Mouse (Mus musculus) hindbrain, postnatal 0 days (tissue): Measurements from ENCODE around the gene Mpzl1. TPM values are rescaled to one million over a fixed set of nuclear protein-coding genes. Genes with fewer than 3 reads are reported as not detected.

Experiments used
- ATAC-seq: fragments of 200-750 bp; cut with Nextera tagmentation; 2 replicates; pipeline ENCODE4 v1.8.0; 2017; ENCODE audit warnings: mild to moderate bottlenecking, moderate TSS enrichment, moderate library complexity
- DNase-seq: peaks from one replicate; pipeline ENCODE4 v3.0.0-alpha.2; 2015; ENCODE audit warnings: low spot score
- H3K27ac ChIP-seq: fragments of 300-500 bp; sonication (generic); 2 replicates; pipeline ENCODE4 v1.5.1; 2014; ENCODE audit warnings: mild to moderate bottlenecking
- H3K27me3 ChIP-seq: fragments of 300-500 bp; sonication (generic); 2 replicates; pipeline ENCODE4 v1.6.1; 2014; ENCODE audit warnings: low read length, mixed read lengths; ENCODE audit not compliant: insufficient read depth
- H3K36me3 ChIP-seq: fragments of 300-500 bp; sonication (generic); 2 replicates; pipeline ENCODE4 v1.6.1; 2014; ENCODE audit warnings: low read length, mixed read lengths; ENCODE audit not compliant: insufficient read depth
- H3K4me1 ChIP-seq: fragments of 300-500 bp; sonication (generic); 2 replicates; pipeline ENCODE4 v1.6.1; 2014; ENCODE audit warnings: antibody characterized with exemption, low read length, mixed read lengths; ENCODE audit not compliant: insufficient read depth
- H3K4me2 ChIP-seq: fragments of 300-500 bp; sonication (generic); 2 replicates; pipeline ENCODE4 v1.6.1; 2014; ENCODE audit warnings: low read depth, mild to moderate bottlenecking, low read length, moderate library complexity, mixed read lengths
- H3K4me3 ChIP-seq: fragments of 300-500 bp; sonication (generic); 2 replicates; pipeline ENCODE4 v1.5.1; 2014; ENCODE audit warnings: low read length
- H3K9ac ChIP-seq: fragments of 300-500 bp; sonication (generic); replicated peaks from 2 replicates; pipeline ENCODE4 v1.6.1; 2014; ENCODE audit warnings: mild to moderate bottlenecking, low read length, moderate library complexity, mixed read lengths
- H3K9me3 ChIP-seq: fragments of 300-500 bp; sonication (generic); 2 replicates; pipeline ENCODE4 v1.6.1; 2016; ENCODE audit warnings: low read length, mixed read lengths
- CTCF ChIP-seq: IDR thresholded peaks from 2 replicates; pipeline ENCODE4 v1.5.1; 2016; ENCODE audit warnings: antibody characterized with exemption, control low read depth, low read depth
- WGBS: fragments of 180-500 bp; shearing (Covaris S2); extraction: QIAGEN DNeasy Blood & Tissue Kit; methylation state at CpG from one replicate; pipeline ENCODE4 v1.1.7; 2014; 5-methylcytosine and 5-hydroxymethylcytosine counted together
- polyA plus RNA-seq: library from polyadenylated mRNA; unstranded; fragments of >200 nt; fragmentation: Nextera tagmentation; extraction: Ambion mirVana; gene quantifications from 2 replicates; pipeline ENCODE4 v1.2.1, GENCODE M21; 2015
- total RNA-seq: library from RNA; depleted of rRNA; stranded (reverse); fragments of >200 nt; gene quantifications from 2 replicates; pipeline ENCODE4 v1.2.3, GENCODE M21; 2014; rRNA removed

The Mpzl1 gene
- total and polyA plus RNA-seq, 2 experiments from 2014 or later: 30.2 to 145 TPM

DNA sequence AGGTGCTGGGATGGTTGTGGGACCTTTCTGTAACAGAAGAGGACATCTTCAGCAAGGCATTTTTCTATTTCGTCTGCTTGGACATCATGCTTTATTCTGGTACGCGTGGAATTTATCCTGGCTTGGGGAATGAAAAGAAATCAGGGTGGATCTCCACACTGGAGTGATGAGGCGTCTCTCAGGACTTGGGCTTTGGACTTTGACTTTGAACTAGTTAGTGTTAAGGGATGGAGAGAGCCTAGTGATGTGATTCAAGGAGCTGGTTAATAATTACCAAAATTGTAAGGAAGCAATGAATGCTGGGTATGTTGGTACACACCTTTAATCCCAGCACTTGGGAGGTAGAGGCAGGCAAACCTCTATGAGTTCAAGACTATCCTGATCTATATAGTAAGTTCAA is 69.1 kb downstream of the Mpzl1 start:
- H3K9ac ChIP-seq: no peak overlapping the region
- no peaks in the 10 kb centered on the region for H3K36me3 ChIP-seq
- no peak for TF ChIP-seq CTCF
- H3K27ac ChIP-seq: no peak overlapping the region
- no peak for DNase-seq
- no peak overlapping the region for H3K4me2 ChIP-seq
- H3K4me3 ChIP-seq: no peak overlapping the region
- H3K4me1 ChIP-seq: no peaks in the 10 kb centered on the region
- H3K27me3 ChIP-seq: no peaks in the 10 kb centered on the region
- 93% methylated on average over 4 of the region's 4 CpGs for WGBS
- ATAC-seq: no peak
- H3K9me3 ChIP-seq: no peaks in the 10 kb centered on the region

DNA sequence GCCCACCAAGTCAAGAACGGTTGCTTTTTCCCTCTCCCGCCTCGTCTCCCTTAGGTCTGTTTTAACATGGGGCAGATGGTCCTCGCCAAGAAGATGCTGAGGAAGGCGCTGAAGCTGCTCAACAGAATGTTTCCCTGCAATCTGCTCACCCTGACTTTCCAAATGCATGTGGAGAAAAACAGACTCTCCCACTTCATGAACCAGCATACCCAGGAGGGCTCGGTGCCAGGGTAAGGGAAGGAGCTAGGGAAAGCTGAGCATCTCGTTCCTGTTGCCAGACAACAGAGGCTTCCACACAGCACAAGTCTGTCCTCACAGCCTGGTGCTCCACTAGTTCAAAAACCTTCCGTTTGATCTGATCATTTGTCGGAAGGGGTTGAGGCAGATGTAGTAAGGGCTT is 75.3 kb downstream of the Mpzl1 start:
- Histone ChIP-seq H3K4me1 (no peaks in the 10 kb centered on the region), H3K27ac (no peak overlapping the region), H3K9me3 (no peaks in the 10 kb centered on the region), H3K27me3 (no peaks in the 10 kb centered on the region), H3K36me3 (no peaks in the 10 kb centered on the region), H3K4me3 (no peak overlapping the region), H3K9ac (no peak overlapping the region), H3K4me2 (no peak overlapping the region)
- DNase-seq (no peak), ATAC-seq (no peak)
- WGBS: 76% methylated on average over 9 of the region's 9 CpGs
- no peak for TF ChIP-seq CTCF

DNA sequence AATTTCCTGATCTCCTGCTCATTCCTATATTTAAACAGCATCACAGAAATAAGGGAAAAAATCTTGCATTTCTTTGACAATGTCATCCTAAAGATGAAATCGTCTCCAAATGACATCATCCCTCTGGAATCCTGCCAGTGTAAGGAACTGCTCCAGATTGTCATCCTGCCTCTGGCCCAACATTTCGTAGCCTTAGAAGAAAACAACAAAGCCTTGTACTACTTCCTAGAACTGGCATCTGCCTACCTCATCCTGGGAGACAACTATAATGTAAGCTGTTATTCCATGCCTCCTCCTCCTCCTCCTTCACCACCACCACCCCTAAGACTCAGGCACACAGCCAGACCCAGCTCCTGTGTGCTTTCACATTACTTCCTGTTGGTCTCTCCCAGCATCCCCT is 77.6 kb downstream of the Mpzl1 start:
- no peak overlapping the region for H3K27ac ChIP-seq
- no peak overlapping the region for H3K4me2 ChIP-seq
- H3K27me3 ChIP-seq: no peaks in the 10 kb centered on the region
- H3K4me1 ChIP-seq: no peaks in the 10 kb centered on the region
- TF ChIP-seq CTCF: no peak
- DNase-seq: no peak
- no peak overlapping the region for H3K9ac ChIP-seq
- no peak overlapping the region for H3K4me3 ChIP-seq
- H3K9me3 ChIP-seq: no peaks in the 10 kb centered on the region
- no peak for ATAC-seq
- 47% methylated on average over 2 of the region's 2 CpGs for WGBS
- H3K36me3 ChIP-seq: no peaks in the 10 kb centered on the region

Other genes with a start within 250 kb of the Mpzl1 start
- 32.9 and 33.5 TPM in 2 replicates for gene Dcaf6, start 174.1 kb downstream of the Mpzl1 start, total RNA-seq
- 19.2 and 20.6 TPM in 2 replicates for gene Dcaf6, start 174.1 kb downstream of the Mpzl1 start, polyA plus RNA-seq
- gene Mpc2, start 173.9 kb downstream of the Mpzl1 start, total RNA-seq: 140 and 146 TPM in 2 replicates
- gene Mpc2, start 173.9 kb downstream of the Mpzl1 start, polyA plus RNA-seq: 282 and 291 TPM in 2 replicates
- gene Adcy10, start 149.4 kb downstream of the Mpzl1 start, total RNA-seq: 0.78 TPM in 1 of 2 replicates, not detected in the other
- 0.06 and 0.33 TPM in 2 replicates for gene Adcy10, start 149.4 kb downstream of the Mpzl1 start, polyA plus RNA-seq
- gene Rcsd1, start 75.2 kb upstream of the Mpzl1 start, total RNA-seq: 6.0 and 9.0 TPM in 2 replicates
- 8.5 and 9.2 TPM in 2 replicates for gene Rcsd1, start 75.2 kb upstream of the Mpzl1 start, polyA plus RNA-seq
- 25.3 and 27.5 TPM in 2 replicates for gene Creg1, start 129.2 kb upstream of the Mpzl1 start, total RNA-seq
- gene Creg1, start 129.2 kb upstream of the Mpzl1 start, polyA plus RNA-seq: 48.0 and 48.8 TPM in 2 replicates
- gene Cd247, start 154.1 kb upstream of the Mpzl1 start, total RNA-seq: not detected in 2 replicates
- gene Cd247, start 154.1 kb upstream of the Mpzl1 start, polyA plus RNA-seq: 0.39 and 0.55 TPM in 2 replicates